Mouse (Mus musculus) ovary, postnatal 14 days (tissue): ENCODE results near the gene Osbpl5.
A peak's percentile ranks its signal among the peaks of the same experiment; 100 is the strongest.

Source experiments
- DNase-seq: peaks from one replicate; pipeline ENCODE4 v3.0.0; 2022; ENCODE audit warnings: low spot score

Gene Osbpl5

DNA sequence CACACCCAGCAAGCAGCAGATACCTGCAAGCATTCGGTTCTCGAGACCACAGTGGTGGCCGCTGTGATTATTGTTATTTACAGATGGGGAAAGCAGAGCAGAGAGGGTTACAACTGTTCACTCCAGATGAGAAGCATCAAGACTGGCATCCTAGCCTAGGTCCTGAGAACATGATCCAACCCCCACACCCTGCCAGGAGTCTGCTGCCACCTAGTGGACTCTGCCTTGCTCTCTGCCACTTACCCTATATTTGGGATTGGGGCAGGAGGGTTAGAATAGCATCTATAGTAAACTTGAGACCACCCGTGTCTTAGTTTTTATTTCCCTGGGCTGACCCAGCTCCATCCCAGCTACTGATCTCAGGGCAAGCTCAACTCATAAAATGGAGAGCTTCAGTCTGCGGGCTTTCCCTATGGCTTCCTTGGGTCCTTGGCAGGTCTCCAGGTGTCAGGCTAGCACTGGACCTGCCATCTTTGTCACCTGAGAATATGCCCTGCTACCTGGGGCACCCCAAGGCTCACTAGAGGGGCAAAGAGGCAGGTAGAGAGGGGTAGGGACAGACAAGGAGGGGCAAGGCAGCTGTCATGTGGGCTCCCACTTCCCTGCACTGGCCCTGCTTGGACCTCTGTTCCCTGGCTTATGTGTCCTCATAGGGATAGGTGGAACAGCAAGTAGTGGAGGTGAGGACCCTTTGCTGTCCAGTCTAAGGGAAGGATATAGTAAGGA lies 2.6 kb downstream of the Osbpl5 start:
- peak; percentile 65 for DNase-seq

DNA sequence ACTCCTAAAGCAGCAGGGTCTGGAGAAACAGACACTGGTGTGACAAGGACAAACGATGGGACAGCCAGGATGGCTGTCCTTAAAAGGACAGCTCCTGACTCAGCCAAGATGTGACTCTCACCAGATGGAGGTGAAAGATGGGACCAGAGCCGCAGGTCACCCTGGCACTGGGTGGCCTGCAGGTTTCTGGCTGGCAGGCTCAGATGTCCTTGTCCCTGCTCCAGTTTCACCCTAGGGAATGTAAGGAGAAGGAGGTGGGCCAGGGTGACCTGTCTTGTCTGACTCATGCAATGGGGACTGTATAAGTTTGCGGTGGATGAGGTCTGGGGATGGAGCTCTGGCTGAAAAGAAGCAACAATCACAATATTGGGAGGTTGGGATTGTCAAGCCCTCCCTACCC lies 4.2 kb downstream of the Osbpl5 start:
- no peak for DNase-seq

DNA sequence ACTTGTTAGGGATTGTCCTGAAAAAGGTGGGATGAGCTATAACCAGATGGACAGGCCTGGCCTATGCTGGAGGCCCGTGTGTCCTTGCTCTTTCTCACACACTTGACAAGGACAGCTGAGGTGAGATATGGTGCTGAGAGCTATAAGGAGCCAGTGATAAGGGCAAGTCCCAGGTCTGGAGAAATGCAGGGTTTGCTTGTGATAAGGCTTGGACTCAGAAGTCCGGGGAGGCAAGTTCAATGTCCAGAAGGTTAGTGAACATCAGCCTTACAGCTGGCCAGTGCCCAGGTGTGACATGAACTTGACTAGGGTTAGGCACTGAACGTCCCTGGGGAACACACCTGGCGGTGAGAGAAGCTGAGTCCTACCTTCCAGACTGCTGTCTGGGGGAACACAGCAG lies 4.7 kb downstream of the Osbpl5 start:
- DNase-seq, result no peak

GRCm38 (mm10) chr7:143751380-143751779 lies 5.4 kb downstream of the Osbpl5 start:
- DNase-seq, result no peak

DNA sequence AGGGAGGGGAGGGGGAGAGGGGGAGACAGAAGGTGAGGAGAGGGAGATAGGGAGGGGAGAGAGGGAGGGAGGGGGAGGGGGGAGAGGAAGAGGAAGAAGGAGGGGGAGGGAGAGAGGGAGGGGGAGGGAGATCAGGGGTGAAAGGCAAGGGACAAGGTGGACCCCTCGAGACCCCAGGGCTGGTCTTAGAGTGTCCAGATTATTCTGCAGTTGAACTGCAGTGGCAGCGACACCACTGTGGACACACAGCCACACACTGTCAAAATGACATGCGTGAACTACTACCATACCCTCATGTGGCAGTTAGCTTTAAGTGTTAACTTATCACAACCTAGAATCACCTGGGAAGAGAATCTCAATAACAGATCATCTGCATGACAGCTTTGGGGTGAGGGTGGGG lies 7.7 kb downstream of the Osbpl5 start:
- no peak for DNase-seq

GRCm38 (mm10) chr7:143748041-143748868 lies 8.5 kb downstream of the Osbpl5 start:
- peak; percentile 89 for DNase-seq

- no peak for DNase-seq
Measured at GRCm38 (mm10) chr7:143740653-143741052, 16.1 kb downstream of the Osbpl5 start.

DNA sequence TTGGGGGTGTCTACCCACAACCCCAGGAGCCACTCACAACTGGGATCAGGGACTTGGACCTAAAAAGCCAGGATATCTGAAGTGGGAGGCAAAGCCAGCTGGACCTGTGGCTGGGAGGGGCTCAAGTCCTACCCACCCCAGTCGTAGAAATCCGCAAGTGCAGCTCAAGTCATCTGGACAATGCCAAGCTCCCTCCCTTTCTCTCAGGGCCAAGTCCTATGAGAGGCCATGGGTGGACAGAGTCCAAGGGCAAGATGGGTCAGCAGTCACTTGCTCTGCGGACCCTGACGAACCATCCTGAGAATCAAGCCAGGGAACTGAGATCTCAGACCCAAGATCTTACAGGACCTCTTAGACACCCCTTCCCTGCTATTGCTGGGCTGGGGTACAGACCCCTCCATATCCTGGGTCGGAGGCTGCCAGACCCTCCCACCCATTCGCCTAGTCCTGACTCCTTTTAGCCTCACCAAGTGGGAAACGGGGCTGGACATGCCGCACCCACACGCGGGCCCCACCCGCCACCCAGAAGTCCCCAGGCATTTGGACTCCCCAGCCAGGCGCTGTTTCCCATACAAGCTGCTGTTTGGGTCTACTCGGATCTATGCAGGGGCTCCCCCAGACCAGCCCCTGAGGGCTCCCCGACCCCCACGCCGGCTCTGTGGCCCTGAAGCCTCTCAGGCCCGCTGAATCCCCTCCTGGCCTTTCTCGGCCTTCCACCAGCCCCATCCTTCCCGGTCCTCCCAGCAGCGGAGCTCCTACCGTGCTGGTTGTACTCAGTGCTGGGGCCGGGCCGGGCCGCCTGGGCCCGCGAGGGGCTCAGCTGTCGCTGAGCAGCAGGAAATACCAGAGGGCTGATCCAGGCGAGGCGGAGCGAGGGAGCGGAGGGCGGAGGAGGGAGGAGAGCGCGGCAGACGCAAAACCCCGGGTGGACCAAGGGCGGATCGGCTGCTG lies 17.0 kb downstream of the Osbpl5 start:
- peak; percentile 75 for DNase-seq

DNA sequence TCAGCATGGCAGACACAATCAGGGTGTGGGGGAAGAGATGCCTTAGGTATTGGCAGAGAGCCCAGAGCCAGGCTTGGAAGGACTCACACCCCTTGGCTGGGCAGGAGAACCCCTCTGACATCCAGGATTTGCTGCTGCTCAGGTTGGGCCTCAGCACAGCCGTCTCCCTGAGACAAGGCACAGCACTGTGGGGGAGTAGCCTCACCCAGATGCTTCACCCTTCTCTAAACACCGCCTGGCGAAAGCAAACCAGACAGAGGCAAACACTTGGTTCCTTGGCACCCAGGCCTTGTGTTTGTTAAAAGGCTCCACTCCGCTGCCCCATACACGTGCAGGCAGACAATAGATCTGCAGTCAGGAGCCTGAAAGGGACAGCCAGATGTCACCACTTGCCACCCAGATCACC lies 18.2 kb downstream of the Osbpl5 start:
- no peak for DNase-seq

GRCm38 (mm10) chr7:143738194-143738593 lies 18.6 kb downstream of the Osbpl5 start:
- DNase-seq, result no peak

DNA sequence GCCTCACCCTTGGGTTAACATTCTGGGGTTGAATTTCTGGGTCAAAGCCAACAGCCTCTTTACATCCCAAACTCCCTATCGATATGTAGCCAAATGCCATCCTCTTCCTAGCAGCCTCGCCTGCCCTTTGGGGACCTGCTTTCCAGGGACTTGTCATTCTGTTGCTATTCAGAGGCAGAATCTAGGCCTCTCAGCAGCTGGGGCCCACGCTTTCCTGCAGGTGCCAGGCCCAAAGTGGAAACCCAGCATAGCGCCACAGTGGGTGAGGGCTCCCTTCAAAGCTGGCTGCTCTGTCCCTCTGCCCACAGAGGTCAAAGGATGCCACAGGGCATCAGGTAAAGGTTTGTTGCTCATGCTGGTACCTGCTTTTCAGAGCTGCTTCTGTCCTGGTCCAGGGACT lies 23.0 kb downstream of the Osbpl5 start:
- DNase-seq, result no peak

- DNase-seq, result no peak
Measured at GRCm38 (mm10) chr7:143729886-143730285, 26.9 kb downstream of the Osbpl5 start.

- DNase-seq, result no peak
Measured at GRCm38 (mm10) chr7:143726396-143726795, 30.4 kb downstream of the Osbpl5 start.

GRCm38 (mm10) chr7:143723841-143724240 lies 32.9 kb downstream of the Osbpl5 start:
- no peak for DNase-seq

DNA sequence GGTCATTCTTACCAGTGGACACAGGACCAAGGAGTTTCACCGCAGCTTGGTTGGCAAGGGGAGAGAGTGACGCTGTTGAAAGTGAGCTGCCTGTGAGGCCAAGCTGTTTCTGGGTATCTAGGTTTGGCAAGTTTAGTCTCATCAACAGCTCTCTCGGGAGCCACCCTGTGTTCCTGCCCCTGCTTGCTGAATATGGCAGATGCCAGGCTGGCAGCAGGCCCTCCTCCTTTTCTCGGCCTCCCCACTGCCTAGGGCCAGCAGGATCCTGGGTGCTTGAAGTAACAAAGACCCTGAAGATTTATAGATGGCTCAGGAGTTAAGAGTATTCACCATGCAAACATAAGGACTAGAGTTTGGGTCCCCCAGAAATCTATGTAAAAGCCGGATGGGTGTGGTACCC lies 34.1 kb downstream of the Osbpl5 start:
- no peak for DNase-seq

GRCm38 (mm10) chr7:143717811-143718210 lies 39.0 kb downstream of the Osbpl5 start:
- DNase-seq, result no peak

- DNase-seq, result no peak
Measured at GRCm38 (mm10) chr7:143713421-143713820, 43.4 kb downstream of the Osbpl5 start.

DNA sequence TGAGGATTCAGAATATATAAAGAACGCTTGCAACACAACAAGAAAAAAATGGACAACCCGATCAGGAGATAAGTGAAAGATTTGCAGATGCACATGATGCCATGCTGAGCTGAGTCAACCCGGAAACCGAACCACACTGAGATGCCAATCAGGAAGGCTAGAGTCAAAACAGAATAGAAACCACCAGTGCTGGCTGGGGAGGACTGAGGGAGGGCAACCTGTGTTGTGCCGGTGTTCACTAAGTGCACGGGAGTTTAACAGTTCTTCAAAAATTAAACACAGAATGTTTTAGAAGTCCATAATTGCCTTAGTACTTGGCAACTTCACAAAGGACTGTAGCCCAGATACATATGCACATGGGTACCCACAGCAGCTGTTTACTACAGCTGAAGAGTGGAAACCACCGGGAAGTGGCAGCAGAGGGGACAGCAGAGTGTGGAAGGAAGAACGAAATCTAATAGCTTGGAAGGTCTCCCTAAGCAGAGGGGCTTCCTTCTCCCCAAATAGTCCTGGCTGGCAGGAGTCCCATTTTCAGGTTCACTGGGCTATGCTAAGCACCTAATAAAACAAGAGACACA lies 43.9 kb downstream of the Osbpl5 start:
- no peak for DNase-seq

- no peak for DNase-seq
Measured at GRCm38 (mm10) chr7:143712023-143712422, 44.8 kb downstream of the Osbpl5 start.

DNA sequence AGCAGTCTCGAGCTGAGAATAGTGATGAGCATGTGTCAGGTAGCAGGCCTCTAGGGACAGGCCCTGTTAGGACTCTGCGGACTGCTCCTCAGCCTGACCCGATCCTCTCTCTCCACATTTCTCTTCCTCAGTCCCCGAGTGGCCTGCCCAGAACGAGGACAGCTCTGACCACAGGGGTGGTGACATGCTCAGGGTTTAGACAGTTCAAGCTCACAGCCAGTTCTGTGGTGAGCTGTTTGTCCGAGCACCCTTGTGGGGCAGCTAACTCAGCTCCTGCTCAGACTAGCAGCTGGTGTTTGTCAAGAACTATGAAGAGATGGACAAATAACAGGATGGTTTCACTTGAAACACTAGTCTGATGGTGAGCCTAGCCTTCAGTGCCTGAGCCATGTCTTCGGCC lies 45.4 kb downstream of the Osbpl5 start:
- DNase-seq, result no peak

DNA sequence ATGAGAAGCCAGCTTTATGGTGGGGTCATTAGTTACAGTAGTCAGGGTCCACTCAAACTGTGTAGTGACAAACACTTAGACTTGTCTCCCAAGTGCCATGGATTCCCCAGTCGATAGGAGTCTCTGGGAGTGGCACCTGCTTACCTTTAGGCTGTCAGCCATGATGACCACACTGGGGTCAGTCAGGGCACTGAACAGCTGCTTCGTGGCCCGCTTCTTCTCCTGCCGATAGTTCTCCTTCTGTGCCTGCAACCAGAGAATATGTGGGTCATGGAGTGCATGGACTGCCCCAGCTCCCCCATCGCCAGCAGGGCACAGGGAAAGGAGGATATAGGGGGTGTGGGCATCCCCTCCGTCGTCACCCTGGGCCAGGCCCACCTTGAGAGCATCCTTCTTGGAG lies 47.4 kb downstream of the Osbpl5 start:
- DNase-seq, result no peak
